Mouse (Mus musculus): ENCODE data around the gene Trappc12. TPM values are rescaled to one million over a fixed set of nuclear protein-coding genes. Genes with fewer than 3 reads are reported as not detected.

Gene Trappc12
- 90.7 TPM for polyA plus RNA-seq (2017; shearing (Covaris generic))

GRCm38 (mm10) chr12:28750021-28750633 lies at the start of gene Trappc12:
Gene Trappc12, minus strand, starts transcription at chr12:28750472.

GRCm38 (mm10) chr12:28751508-28752263 lies 1.4 kb upstream of the Trappc12 start, which contains the start of gene Eipr1:
Gene Eipr1, plus strand, starts transcription at chr12:28751803.

GRCm38 (mm10) chr12:28675121-28675924 lies 74.9 kb downstream of the Trappc12 start, which contains the start of gene Adi1:
Gene Adi1, plus strand, starts transcription at chr12:28675231.

GRCm38 (mm10) chr12:28649141-28650110 lies 100.8 kb downstream of the Trappc12 start, which contains the start of gene Rnaseh1:
Gene Rnaseh1, plus strand, starts transcription at chr12:28649602.

Other genes with a start within 250 kb of the Trappc12 start
- gene Dcdc2c, start 198.1 kb downstream of the Trappc12 start, polyA plus RNA-seq (2017; shearing (Covaris generic)): not detected
- gene Allc, start 167.9 kb downstream of the Trappc12 start, polyA plus RNA-seq (2017; shearing (Covaris generic)): not detected
- not detected for gene Colec11, start 127.1 kb downstream of the Trappc12 start, polyA plus RNA-seq (2017; shearing (Covaris generic))
- gene Rps7, start 114.5 kb downstream of the Trappc12 start, polyA plus RNA-seq (2017; shearing (Covaris generic)): 894 TPM
- gene Rnaseh1, start 100.9 kb downstream of the Trappc12 start, polyA plus RNA-seq (2017; shearing (Covaris generic)): 46.2 TPM
- 83.4 TPM for gene Adi1, start 75.2 kb downstream of the Trappc12 start, polyA plus RNA-seq (2017; shearing (Covaris generic))
- gene Eipr1, start 1.3 kb upstream of the Trappc12 start, polyA plus RNA-seq (2017; shearing (Covaris generic)): 56.7 TPM

Data from inflammation-experienced regulatory T-cells, adult 16 weeks (primary cell).